Mouse (Mus musculus) lung, embryonic 14.5 days (tissue): Measurements from ENCODE around the gene Tmem87b. TPM values are rescaled to one million over a fixed set of nuclear protein-coding genes. Genes with fewer than 3 reads are reported as not detected.

Experiments used
- ATAC-seq: fragments of 200-750 bp; cut with Nextera tagmentation; 2 replicates; pipeline ENCODE4 v1.8.0; 2017; ENCODE audit warnings: mild to moderate bottlenecking, moderate TSS enrichment, moderate library complexity; ENCODE audit not compliant: insufficient read depth
- DNase-seq: peaks from one replicate; pipeline ENCODE4 v3.0.0-alpha.2; 2015
- H3K27ac ChIP-seq: fragments of 300-500 bp; sonication (generic); 2 replicates; pipeline ENCODE4 v1.5.1; 2014; ENCODE audit warnings: low read depth, mild to moderate bottlenecking, moderate library complexity
- H3K27me3 ChIP-seq: fragments of 300-500 bp; sonication (generic); 2 replicates; pipeline ENCODE4 v1.6.1; 2014; ENCODE audit warnings: low read length, control low read depth; ENCODE audit not compliant: insufficient read depth
- H3K36me3 ChIP-seq: fragments of 300-500 bp; sonication (generic); 2 replicates; pipeline ENCODE4 v1.6.1; 2014; ENCODE audit warnings: control low read depth; ENCODE audit not compliant: insufficient read depth
- H3K4me1 ChIP-seq: fragments of 300-500 bp; sonication (generic); 2 replicates; pipeline ENCODE4 v1.6.1; 2014; ENCODE audit warnings: antibody characterized with exemption, control low read depth; ENCODE audit not compliant: insufficient read depth
- H3K4me2 ChIP-seq: fragments of 300-500 bp; sonication (generic); 2 replicates; pipeline ENCODE4 v1.6.1; 2014; ENCODE audit warnings: mild to moderate bottlenecking
- H3K4me3 ChIP-seq: fragments of 300-500 bp; sonication (generic); 2 replicates; pipeline ENCODE4 v1.5.1; 2014; ENCODE audit warnings: low read depth, low read length
- H3K9ac ChIP-seq: fragments of 300-500 bp; sonication (generic); 2 replicates; pipeline ENCODE4 v1.6.1; 2014
- H3K9me3 ChIP-seq: fragments of 300-500 bp; sonication (generic); 2 replicates; pipeline ENCODE4 v1.6.1; 2016; ENCODE audit warnings: low read depth, low read length, control low read depth
- CTCF ChIP-seq: IDR thresholded peaks from 2 replicates; pipeline ENCODE4 v1.5.1; 2016; ENCODE audit warnings: antibody characterized with exemption, low read depth
- WGBS: fragments of 180-500 bp; shearing (Covaris S2); extraction: QIAGEN DNeasy Blood & Tissue Kit; methylation state at CpG from one replicate; pipeline ENCODE4 v1.1.7; 2014; 5-methylcytosine and 5-hydroxymethylcytosine counted together
- polyA plus RNA-seq: library from polyadenylated mRNA; unstranded; fragments of >200 nt; fragmentation: Nextera tagmentation; extraction: Ambion mirVana; gene quantifications from 2 replicates; pipeline ENCODE4 v1.2.1, GENCODE M21; 2014

Tmem87b gene
- polyA plus RNA-seq, 1 experiment from 2014 or later: 29.5 TPM

DNA sequence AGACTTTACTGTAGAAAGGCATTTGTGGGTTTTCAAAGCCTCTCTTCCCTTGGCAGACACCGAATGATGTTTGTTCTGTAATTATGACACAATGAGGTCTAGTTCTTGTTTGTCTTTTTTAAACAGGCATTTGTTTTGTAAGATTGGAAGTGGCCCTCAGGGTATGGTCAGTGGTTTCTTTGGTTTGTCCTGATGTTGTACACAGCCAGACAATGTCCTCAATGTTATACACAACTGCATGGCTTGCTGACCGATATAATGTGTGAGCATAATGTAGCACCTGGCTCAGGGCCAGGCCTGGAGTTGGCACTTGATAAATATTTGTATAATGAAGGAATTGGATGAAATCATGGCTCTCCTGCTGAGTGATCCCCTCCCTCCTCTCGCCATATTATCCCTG lies 41.9 kb downstream of the Tmem87b start:
- Histone ChIP-seq H3K4me1 (no peaks in the 10 kb centered on the region), H3K36me3 (no peaks in the 10 kb centered on the region), H3K9me3 (no peaks in the 10 kb centered on the region; the same call in 1 of the 2 replicates), H3K4me2 (no peak overlapping the region), H3K27ac (no peak overlapping the region), H3K4me3 (no peak overlapping the region), H3K9ac (no peak overlapping the region), H3K27me3 (peaks cover 6% of the 10 kb centered on the region; the same call in 1 of the 2 replicates)
- no peak for TF ChIP-seq CTCF
- DNase-seq (peak; percentile 81), ATAC-seq (peak; percentile 60; the same call in 1 of the 2 replicates)
- WGBS: 37% methylated on average over 3 of the region's 3 CpGs

DNA sequence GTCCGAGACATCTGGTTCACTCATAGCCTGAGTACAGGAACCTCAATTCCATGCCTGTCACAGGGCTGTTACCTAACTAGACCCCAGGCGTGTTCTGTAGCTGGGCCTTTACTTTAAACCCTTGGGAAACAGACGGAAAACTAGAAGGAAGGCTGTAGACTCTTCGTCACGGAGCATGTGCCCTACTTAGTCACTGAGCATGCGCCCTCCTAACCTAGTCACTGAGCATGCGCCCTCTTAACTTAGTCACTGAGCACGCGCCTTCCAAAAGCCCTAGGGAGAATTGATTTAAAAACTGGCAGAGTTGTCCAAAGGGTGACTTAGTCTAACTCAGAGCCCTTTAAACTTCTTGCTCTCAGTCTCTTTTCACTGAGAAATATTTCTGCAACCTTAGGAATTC lies 44.7 kb downstream of the Tmem87b start, which contains the start of gene Fbln7:
TSS of gene Fbln7 (plus strand) at position 346 of the 400 bp plus-strand sequence.
- Histone ChIP-seq H3K9me3 (no peaks in the 10 kb centered on the region; the same call in 1 of the 2 replicates), H3K4me3 (peak within 1 kb of the TSS; percentile 51), H3K27me3 (peaks cover 9% of the 10 kb centered on the region; the same call in 1 of the 2 replicates), H3K9ac (peak within 1 kb of the TSS; percentile 57), H3K27ac (no peak within 1 kb of the TSS), H3K36me3 (no peaks in the 10 kb centered on the region), H3K4me1 (no peaks in the 10 kb centered on the region), H3K4me2 (peak within 1 kb of the TSS; percentile 95)
- DNase-seq (no peak), ATAC-seq (no peak)
- 89% methylated on average over 9 of the region's 9 CpGs for WGBS
- TF ChIP-seq CTCF: no peak

DNA sequence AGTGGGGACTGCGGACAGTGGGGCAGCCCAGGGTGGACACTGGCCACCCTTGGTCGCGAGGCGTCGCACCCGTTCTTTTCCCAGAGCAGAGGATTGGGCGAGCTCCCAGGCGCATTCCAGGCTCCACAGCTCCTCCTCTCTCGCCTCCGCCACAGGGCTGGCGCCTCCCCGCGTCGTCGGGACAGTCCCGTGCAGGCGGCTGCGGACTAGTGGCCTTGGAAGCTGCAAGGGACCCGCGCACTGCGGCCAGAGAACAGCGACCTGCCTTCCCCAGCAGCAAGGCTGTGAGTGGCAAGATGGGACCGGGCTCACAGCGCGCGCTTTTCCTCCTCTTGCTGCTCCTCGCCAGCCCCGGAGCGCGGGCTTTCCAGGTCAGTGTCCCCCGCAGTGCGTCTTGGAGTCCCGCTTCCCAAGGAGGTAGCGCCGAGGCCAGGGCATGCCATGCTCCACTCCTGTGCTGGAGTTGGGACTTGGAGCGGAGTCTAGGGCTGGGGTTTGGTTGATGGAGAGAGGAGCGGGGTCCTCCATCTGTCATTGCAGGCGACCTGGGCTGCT lies 45.9 kb downstream of the Tmem87b start:
- peak overlapping the region; percentile 51 for H3K4me3 ChIP-seq
- WGBS: under 1% methylated on average over 38 of the region's 38 CpGs
- peak; percentile 92 for ATAC-seq
- H3K27me3 ChIP-seq: peaks cover 9% of the 10 kb centered on the region; the same call in 1 of the 2 replicates
- peak; percentile 47 for TF ChIP-seq CTCF
- no peaks in the 10 kb centered on the region for H3K36me3 ChIP-seq
- H3K9ac ChIP-seq: peak overlapping the region; percentile 57
- peak overlapping the region; percentile 95 for H3K4me2 ChIP-seq
- H3K9me3 ChIP-seq: no peaks in the 10 kb centered on the region
- no peaks in the 10 kb centered on the region for H3K4me1 ChIP-seq
- no peak overlapping the region for H3K27ac ChIP-seq
- peak; percentile 86 for DNase-seq

DNA sequence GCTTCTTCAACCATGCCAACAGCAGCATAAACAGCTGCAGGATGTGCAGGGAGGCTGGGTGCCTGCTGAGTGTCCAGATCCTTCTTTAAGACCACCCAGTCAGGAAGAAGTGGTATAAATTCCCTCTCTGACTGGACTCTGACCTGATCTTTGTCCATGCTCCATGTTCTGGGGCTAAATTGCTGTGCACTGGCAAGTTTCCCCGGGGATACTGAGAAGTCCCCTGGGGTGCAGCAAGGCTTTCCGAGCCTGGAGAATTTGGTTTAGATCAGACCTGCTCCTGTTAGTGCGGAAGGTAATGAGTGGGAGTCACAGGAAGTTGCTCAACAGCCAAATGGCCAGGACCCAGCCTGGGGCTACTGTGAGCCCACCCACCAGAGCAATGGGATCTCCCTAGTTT lies 47.1 kb downstream of the Tmem87b start:
- no peak overlapping the region for H3K4me3 ChIP-seq
- peak; percentile 15 for DNase-seq
- peaks cover 9% of the 10 kb centered on the region; the same call in 1 of the 2 replicates for H3K27me3 ChIP-seq
- no peaks in the 10 kb centered on the region for H3K4me1 ChIP-seq
- H3K9ac ChIP-seq: no peak overlapping the region
- TF ChIP-seq CTCF: no peak
- H3K9me3 ChIP-seq: no peaks in the 10 kb centered on the region
- no peak for ATAC-seq
- peak overlapping the region; percentile 20; the same call in 1 of the 2 replicates for H3K4me2 ChIP-seq
- no peak overlapping the region for H3K27ac ChIP-seq
- H3K36me3 ChIP-seq: no peaks in the 10 kb centered on the region
- WGBS: 44% methylated on average over 3 of the region's 3 CpGs

DNA sequence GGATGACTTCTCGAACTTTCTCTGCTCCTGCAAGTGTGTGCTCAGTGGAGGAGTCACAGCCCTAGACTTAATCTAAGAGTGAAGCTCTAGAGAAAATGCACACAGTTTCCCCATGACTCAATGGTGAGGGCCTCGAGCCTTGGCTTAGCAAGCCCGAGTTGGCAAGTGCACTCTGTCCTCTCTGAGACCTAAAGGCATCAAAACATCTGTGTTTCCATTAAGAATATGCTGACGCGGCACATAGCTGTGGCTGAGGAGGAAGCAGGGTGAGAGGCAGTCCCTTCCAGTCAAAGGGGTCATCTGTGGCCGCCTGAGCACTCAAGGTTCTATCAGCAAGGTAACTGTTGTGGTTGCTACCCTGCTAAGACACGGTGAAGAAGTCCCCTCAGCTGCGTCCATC lies 53.7 kb downstream of the Tmem87b start:
- H3K9ac ChIP-seq: no peak overlapping the region
- no peak for DNase-seq
- TF ChIP-seq CTCF: no peak
- no peaks in the 10 kb centered on the region for H3K9me3 ChIP-seq
- 54% methylated on average over 8 of the region's 8 CpGs for WGBS
- no peak overlapping the region for H3K4me2 ChIP-seq
- no peaks in the 10 kb centered on the region for H3K27me3 ChIP-seq
- no peaks in the 10 kb centered on the region for H3K4me1 ChIP-seq
- H3K36me3 ChIP-seq: no peaks in the 10 kb centered on the region
- H3K4me3 ChIP-seq: no peak overlapping the region
- H3K27ac ChIP-seq: no peak overlapping the region
- ATAC-seq: no peak

DNA sequence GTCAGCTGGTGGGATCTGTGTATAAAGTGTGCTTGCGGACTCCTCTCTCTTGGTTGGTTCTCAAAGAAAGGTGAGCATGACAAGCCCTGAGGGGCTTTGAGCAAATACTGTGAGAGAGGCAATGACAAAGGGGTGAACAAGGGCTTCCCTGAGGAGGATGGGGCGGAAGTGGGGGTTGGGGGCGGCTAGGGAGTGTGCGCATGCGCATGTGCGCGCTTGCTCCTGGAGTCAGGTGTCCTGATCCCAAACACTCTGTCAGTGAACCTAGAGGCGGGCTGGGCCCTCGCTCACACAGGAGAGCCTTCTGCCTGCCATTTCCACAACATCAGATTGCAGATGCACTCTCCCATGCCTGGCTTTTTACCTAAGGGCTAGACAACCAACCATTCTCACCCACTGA lies 54.3 kb downstream of the Tmem87b start:
- Histone ChIP-seq H3K9ac (no peak overlapping the region), H3K27ac (no peak overlapping the region), H3K4me2 (no peak overlapping the region), H3K4me1 (no peaks in the 10 kb centered on the region), H3K4me3 (no peak overlapping the region), H3K9me3 (no peaks in the 10 kb centered on the region), H3K27me3 (no peaks in the 10 kb centered on the region), H3K36me3 (no peaks in the 10 kb centered on the region)
- no peak for ATAC-seq
- no peak for DNase-seq
- 85% methylated on average over 9 of the region's 9 CpGs for WGBS
- TF ChIP-seq CTCF: no peak

DNA sequence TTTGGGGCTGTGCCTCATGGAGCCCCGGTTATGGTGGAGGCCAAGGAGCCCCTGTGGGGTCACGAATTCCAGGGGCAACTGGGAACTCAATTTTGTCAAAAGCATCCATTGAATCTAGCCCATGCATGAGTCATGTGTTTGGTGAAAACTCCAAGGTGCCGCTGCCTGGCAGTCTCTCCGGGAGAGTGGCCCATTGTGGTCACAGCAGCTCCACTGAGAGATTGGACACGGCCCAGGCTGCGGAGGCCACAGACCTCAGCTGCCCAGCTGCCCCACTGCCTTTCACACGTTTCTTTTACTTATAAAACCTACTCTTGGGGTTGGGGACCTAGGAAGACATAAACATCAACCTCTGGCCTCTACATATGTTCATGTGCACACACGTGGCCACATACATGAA lies 57.6 kb downstream of the Tmem87b start:
- H3K36me3 ChIP-seq: no peaks in the 10 kb centered on the region
- ATAC-seq: no peak
- H3K4me1 ChIP-seq: no peaks in the 10 kb centered on the region
- no peak for DNase-seq
- no peak overlapping the region for H3K4me2 ChIP-seq
- no peaks in the 10 kb centered on the region for H3K9me3 ChIP-seq
- no peak overlapping the region for H3K4me3 ChIP-seq
- no peak overlapping the region for H3K27ac ChIP-seq
- TF ChIP-seq CTCF: no peak
- H3K9ac ChIP-seq: no peak overlapping the region
- H3K27me3 ChIP-seq: no peaks in the 10 kb centered on the region
- 77% methylated on average over 8 of the region's 8 CpGs for WGBS
